Mouse (Mus musculus): ENCODE results near the gene Tlx2.

Gene Tlx2

GRCm38 (mm10) chr6:83092416-83093127 is 22.5 kb upstream of the Tlx2 start:
- no peak for DNase-seq (ENCODE audit: low read depth)

GRCm38 (mm10) chr6:83087926-83088260 is 17.8 kb upstream of the Tlx2 start:
- DNase-seq (ENCODE audit: low read depth) = no peak

GRCm38 (mm10) chr6:83087205-83087925 is 17.3 kb upstream of the Tlx2 start:
- DNase-seq (ENCODE audit: low read depth) = no peak

- no peak for DNase-seq (ENCODE audit: low read depth)
Measured at GRCm38 (mm10) chr6:83086121-83087035, 16.3 kb upstream of the Tlx2 start, which contains the start of gene Lbx2. Gene Lbx2 (plus strand): TSS chr6:83086367.

GRCm38 (mm10) chr6:83084477-83084876 is 14.4 kb upstream of the Tlx2 start:
- DNase-seq (ENCODE audit: low read depth) = no peak

- DNase-seq (ENCODE audit: low read depth) = no peak
Measured at GRCm38 (mm10) chr6:83083497-83083896, 13.4 kb upstream of the Tlx2 start.

GRCm38 (mm10) chr6:83080210-83080609 is 10.1 kb upstream of the Tlx2 start:
- DNase-seq (ENCODE audit: low read depth) = no peak

- peak; percentile 98 for DNase-seq (ENCODE audit: low read depth)
Measured at GRCm38 (mm10) chr6:83078324-83078858, 8.3 kb upstream of the Tlx2 start.

- no peak for DNase-seq (ENCODE audit: low read depth)
Measured at GRCm38 (mm10) chr6:83077630-83078323, 7.7 kb upstream of the Tlx2 start, which contains the start of gene Pcgf1. Gene Pcgf1 (plus strand): TSS chr6:83077869.

GRCm38 (mm10) chr6:83074979-83075378 is 4.9 kb upstream of the Tlx2 start:
- no peak for DNase-seq (ENCODE audit: low read depth)

GRCm38 (mm10) chr6:83071220-83071619 is 1.1 kb upstream of the Tlx2 start:
- no peak for DNase-seq (ENCODE audit: low read depth)

- no peak for DNase-seq (ENCODE audit: low read depth)
Measured at GRCm38 (mm10) chr6:83070311-83071219, 472 bp upstream of the Tlx2 start.

GRCm38 (mm10) chr6:83069488-83070246 is 426 bp downstream of the Tlx2 start:
- DNase-seq (ENCODE audit: low read depth) = no peak

GRCm38 (mm10) chr6:83068706-83069487 is 1.2 kb downstream of the Tlx2 start:
- no peak for DNase-seq (ENCODE audit: low read depth)

GRCm38 (mm10) chr6:83068221-83068620 is 1.9 kb downstream of the Tlx2 start:
- DNase-seq (ENCODE audit: low read depth) = no peak

GRCm38 (mm10) chr6:83066441-83066840 is 3.7 kb downstream of the Tlx2 start:
- DNase-seq (ENCODE audit: low read depth) = no peak

- DNase-seq (ENCODE audit: low read depth) = no peak
Measured at GRCm38 (mm10) chr6:83065995-83066394, 4.1 kb downstream of the Tlx2 start.

- no peak for DNase-seq (ENCODE audit: low read depth)
Measured at GRCm38 (mm10) chr6:83058725-83059124, 11.4 kb downstream of the Tlx2 start.

- no peak for DNase-seq (ENCODE audit: low read depth)
Measured at GRCm38 (mm10) chr6:83057790-83058189, 12.3 kb downstream of the Tlx2 start, which contains the start of gene Dqx1. Gene Dqx1 (plus strand): TSS chr6:83057844.

All from c-Kit-positive CD71-positive TER-119-negative erythroid progenitor cells, embryonic 14.5 days (primary cell).